ENCODE assay signal across 24 mouse cellular contexts in genomic region chr11:67564003-67564637, GRCm38 (mm10).
DNase-seq lines count a peak whose midpoint lies in the region; ATAC-seq lines count a peak whose summit lies in the region.
"Had no signal": no experiment of that assay in that cellular context is flagged by ENCODE, and none has a peak within 500 bp of the region (broad histone marks: within the 10 kb centered on the region; RNA-seq: fewer than 3 reads in every experiment).

No protein-coding gene starts in this region.

- H3K4me3 ChIP-seq in midbrain, embryonic 16.5 days (ENCODE audit: low read depth, low read length), result no peak overlapping the region
- H3K4me3 ChIP-seq in kidney, embryonic 16.5 days (ENCODE audit: low read length), result no peak overlapping the region
- H3K4me3 ChIP-seq: embryonic facial prominence, embryonic 10.5 days; heart, adult 2 months; left cerebral cortex, adult 2 months; limb, embryonic 10.5 days; midbrain, embryonic 12.5 days; myocyte had no signal

- no peak overlapping the region for H3K27ac ChIP-seq in midbrain, embryonic 16.5 days (ENCODE audit: low read length)
- H3K27ac ChIP-seq in kidney, embryonic 16.5 days (ENCODE audit: low read length), result no peak overlapping the region
- H3K27ac ChIP-seq: embryonic facial prominence, embryonic 10.5 days; heart, adult 2 months; left cerebral cortex, adult 2 months; limb, embryonic 10.5 days; midbrain, embryonic 12.5 days; stomach, postnatal 0 days had no signal

- 84% methylated on average over 8 of the region's 8 CpGs for WGBS in midbrain, embryonic 16.5 days
- WGBS in kidney, embryonic 16.5 days, result 85% methylated on average over 8 of the region's 8 CpGs

- H3K4me2 ChIP-seq in midbrain, embryonic 16.5 days (ENCODE audit: low read length), result no peak overlapping the region
- H3K4me2 ChIP-seq in kidney, embryonic 16.5 days (replicated peaks; ENCODE audit: low read depth, low read length), result no peak overlapping the region
- H3K4me2 ChIP-seq: midbrain, embryonic 12.5 days had no signal

- no peaks in the 10 kb centered on the region for H3K9me3 ChIP-seq in midbrain, embryonic 16.5 days (replicated peaks; ENCODE audit: control insufficient read depth, low read length, poor library complexity, severe bottlenecking)
- no peaks in the 10 kb centered on the region for H3K9me3 ChIP-seq in kidney, embryonic 16.5 days (ENCODE audit: low read length)
- H3K9me3 ChIP-seq: embryonic facial prominence, embryonic 10.5 days; limb, embryonic 10.5 days; midbrain, embryonic 12.5 days had no signal

- peak; percentile 69 for ATAC-seq in CD4-positive, CD25-positive, alpha-beta regulatory T cell, adult 4 months
- ATAC-seq in granulocyte monocyte progenitor cell, adult 5-6 weeks (replicated peaks; ENCODE audit: poor library complexity, severe bottlenecking), result peak; percentile 38
- ATAC-seq in megakaryocyte progenitor cell, adult 5-6 weeks (replicated peaks; ENCODE audit: poor library complexity), result peak; percentile 24
- no peak for ATAC-seq in midbrain, embryonic 16.5 days
- no peak for ATAC-seq in kidney, embryonic 16.5 days (ENCODE audit: low FRiP score, low TSS enrichment)

- no peaks in the 10 kb centered on the region for H3K36me3 ChIP-seq in midbrain, embryonic 16.5 days (ENCODE audit: control insufficient read depth, insufficient read depth, low read length)
- H3K36me3 ChIP-seq in kidney, embryonic 16.5 days (ENCODE audit: insufficient read depth, low read length), result no peaks in the 10 kb centered on the region
- H3K36me3 ChIP-seq: embryonic facial prominence, embryonic 10.5 days; limb, embryonic 10.5 days; midbrain, embryonic 12.5 days had no signal

- H3K9ac ChIP-seq in midbrain, embryonic 16.5 days (ENCODE audit: low read depth, low read length), result no peak overlapping the region
- no peak overlapping the region for H3K9ac ChIP-seq in kidney, embryonic 16.5 days (replicated peaks; ENCODE audit: low read length)
- H3K9ac ChIP-seq: midbrain, embryonic 12.5 days had no signal

- peak; percentile 53 for DNase-seq in A20 (ENCODE audit: low read depth, low spot score)
- no peak for DNase-seq in layer of hippocampus, adult 11-12 months (ENCODE audit: low spot score)
- no peak for DNase-seq in cerebellum, postnatal 10 days
- DNase-seq: adrenal gland, adult 2 months; gastrocnemius, postnatal 10 days; heart, adult 2 months; heart, postnatal 4 days; kidney, adult 2 months; kidney, postnatal 14 days; layer of hippocampus, adult 9-11 months; lung, adult 18-20 months; right cerebral cortex, postnatal 25 days; thymus, postnatal 14 days had no signal

- no peaks in the 10 kb centered on the region for H3K27me3 ChIP-seq in midbrain, embryonic 16.5 days (ENCODE audit: control insufficient read depth, insufficient read depth, low read depth, low read length)
- H3K27me3 ChIP-seq in kidney, embryonic 16.5 days (ENCODE audit: insufficient read depth, low read length), result no peaks in the 10 kb centered on the region
- H3K27me3 ChIP-seq: midbrain, embryonic 12.5 days had no signal

- H3K4me1 ChIP-seq in midbrain, embryonic 16.5 days (ENCODE audit: control insufficient read depth, insufficient read depth, low read length), result peaks cover 1% of the 10 kb centered on the region; the same call in 1 of the 2 replicates
- H3K4me1 ChIP-seq in kidney, embryonic 16.5 days (ENCODE audit: insufficient read depth, low read length), result peaks cover 5% of the 10 kb centered on the region; the same call in 1 of the 2 replicates

Comparison
In these comparisons a context has a peak if more than half of its experiments do, and no peak if none do; other contexts are left out.
1. ATAC-seq: peak in CD4-positive, CD25-positive, alpha-beta regulatory T cell, adult 4 months (single experiment), granulocyte monocyte progenitor cell, adult 5-6 weeks (single experiment) and megakaryocyte progenitor cell, adult 5-6 weeks (single experiment); none in midbrain, embryonic 16.5 days (single experiment) and kidney, embryonic 16.5 days (single experiment).